Mouse (Mus musculus) layer of hippocampus, adult 11-12 months (tissue): ENCODE measurements around the gene Mrgpre.

Source experiments
- DNase-seq: peaks from one replicate; pipeline ENCODE4 v3.0.0; 2022; ENCODE audit warnings: low spot score

Gene Mrgpre

GRCm38 (mm10) chr7:143776137-143776536 is 8.2 kb downstream of the Mrgpre start:
- DNase-seq, result no peak

- no peak for DNase-seq
Observed at GRCm38 (mm10) chr7:143769461-143769860, 14.8 kb downstream of the Mrgpre start.

GRCm38 (mm10) chr7:143768267-143768666 is 16.0 kb downstream of the Mrgpre start:
- no peak for DNase-seq

GRCm38 (mm10) chr7:143766893-143767292 is 17.4 kb downstream of the Mrgpre start, which contains the start of gene Mrgprg:
Mrgprg (minus strand) TSS chr7:143766993.
- no peak for DNase-seq

GRCm38 (mm10) chr7:143764876-143765530 is 19.3 kb downstream of the Mrgpre start:
- DNase-seq, result no peak

GRCm38 (mm10) chr7:143763794-143764193 is 20.5 kb downstream of the Mrgpre start:
- no peak for DNase-seq

- DNase-seq, result no peak
Observed at GRCm38 (mm10) chr7:143758956-143759355, 25.3 kb downstream of the Mrgpre start.

- DNase-seq, result no peak
Observed at GRCm38 (mm10) chr7:143757696-143758095, 26.6 kb downstream of the Mrgpre start.

- peak; percentile 71 for DNase-seq
Observed at GRCm38 (mm10) chr7:143757027-143757390, 27.3 kb downstream of the Mrgpre start.

GRCm38 (mm10) chr7:143756125-143757026 is 27.9 kb downstream of the Mrgpre start, which contains the start of gene Osbpl5:
Osbpl5 (minus strand) TSS chr7:143756985.
- DNase-seq, result no peak

- no peak for DNase-seq
Observed at GRCm38 (mm10) chr7:143755357-143756124, 28.8 kb downstream of the Mrgpre start.

GRCm38 (mm10) chr7:143753990-143754715 is 30.1 kb downstream of the Mrgpre start:
- DNase-seq, result peak; percentile 62

GRCm38 (mm10) chr7:143752606-143753005 is 31.7 kb downstream of the Mrgpre start:
- no peak for DNase-seq

GRCm38 (mm10) chr7:143752056-143752455 is 32.2 kb downstream of the Mrgpre start:
- no peak for DNase-seq

GRCm38 (mm10) chr7:143751380-143751779 is 32.9 kb downstream of the Mrgpre start:
- no peak for DNase-seq

- DNase-seq, result no peak
Observed at GRCm38 (mm10) chr7:143749045-143749444, 35.3 kb downstream of the Mrgpre start.

GRCm38 (mm10) chr7:143748041-143748868 is 36.0 kb downstream of the Mrgpre start:
- DNase-seq, result peak; percentile 90

GRCm38 (mm10) chr7:143740653-143741052 is 43.6 kb downstream of the Mrgpre start:
- no peak for DNase-seq

- peak; percentile 73 for DNase-seq
Observed at GRCm38 (mm10) chr7:143739511-143740461, 44.5 kb downstream of the Mrgpre start.

- no peak for DNase-seq
Observed at GRCm38 (mm10) chr7:143738601-143739006, 45.7 kb downstream of the Mrgpre start.
